Comparison of ENCODE assay signal across 20 mouse cellular contexts in genomic region chr5:33435151-33435550, GRCm38 (mm10). TPM values are rescaled to one million over a fixed set of nuclear protein-coding genes. Genes with fewer than 3 reads are reported as not detected.
DNase-seq lines count a peak whose midpoint lies in the region; ATAC-seq lines count a peak whose summit lies in the region.
"Had no signal": no experiment of that assay in that cellular context is flagged by ENCODE, and none has a peak within 500 bp of the region (broad histone marks: within the 10 kb centered on the region; RNA-seq: fewer than 3 reads in every experiment).

No protein-coding gene starts in this region.

- no peaks in the 10 kb centered on the region for H3K36me3 ChIP-seq in embryonic facial prominence, embryonic 13.5 days
- no peaks in the 10 kb centered on the region for H3K36me3 ChIP-seq in embryonic facial prominence, embryonic 10.5 days (replicated peaks)
- H3K36me3 ChIP-seq in kidney, embryonic 15.5 days = no peaks in the 10 kb centered on the region
- H3K36me3 ChIP-seq in neural tube, embryonic 14.5 days (ENCODE audit: control insufficient read depth, insufficient read depth, low read length) = no peaks in the 10 kb centered on the region
- H3K36me3 ChIP-seq: liver, embryonic 12.5 days; neural tube, embryonic 12.5 days had no signal

- H3K27me3 ChIP-seq in embryonic facial prominence, embryonic 13.5 days = peaks cover 98% of the 10 kb centered on the region
- peaks cover 100% of the 10 kb centered on the region for H3K27me3 ChIP-seq in embryonic facial prominence, embryonic 10.5 days (replicated peaks; ENCODE audit: low read depth, poor library complexity, severe bottlenecking)
- peaks cover 98% of the 10 kb centered on the region for H3K27me3 ChIP-seq in kidney, embryonic 15.5 days
- H3K27me3 ChIP-seq in neural tube, embryonic 14.5 days (ENCODE audit: control insufficient read depth, insufficient read depth, low read length) = peaks cover 65% of the 10 kb centered on the region

- ATAC-seq in embryonic facial prominence, embryonic 13.5 days (ENCODE audit: insufficient number of reproducible peaks, insufficient read depth, low FRiP score, low TSS enrichment, low read depth) = no peak
- ATAC-seq in kidney, embryonic 15.5 days (replicated peaks; ENCODE audit: low FRiP score) = no peak
- no peak for ATAC-seq in neural tube, embryonic 14.5 days (ENCODE audit: low read depth)
- ATAC-seq: intestine, postnatal 0 days; liver, embryonic 12.5 days had no signal

- WGBS in embryonic facial prominence, embryonic 13.5 days = 1% methylated on average over 26 of the region's 26 CpGs
- 2% methylated on average over 26 of the region's 26 CpGs for WGBS in embryonic facial prominence, embryonic 10.5 days
- WGBS in kidney, embryonic 15.5 days = under 1% methylated on average over 26 of the region's 26 CpGs
- 1% methylated on average over 26 of the region's 26 CpGs for WGBS in neural tube, embryonic 14.5 days

- H3K4me1 ChIP-seq in embryonic facial prominence, embryonic 13.5 days = peaks cover 43% of the 10 kb centered on the region
- H3K4me1 ChIP-seq in embryonic facial prominence, embryonic 10.5 days = peaks cover 50% of the 10 kb centered on the region
- H3K4me1 ChIP-seq in kidney, embryonic 15.5 days = peaks cover 49% of the 10 kb centered on the region
- peaks cover 18% of the 10 kb centered on the region for H3K4me1 ChIP-seq in neural tube, embryonic 14.5 days (ENCODE audit: control insufficient read depth, insufficient read depth, low read length)

- H3K9me3 ChIP-seq in embryonic facial prominence, embryonic 13.5 days = no peaks in the 10 kb centered on the region
- H3K9me3 ChIP-seq in embryonic facial prominence, embryonic 10.5 days = no peaks in the 10 kb centered on the region
- H3K9me3 ChIP-seq in kidney, embryonic 15.5 days (replicated peaks) = no peaks in the 10 kb centered on the region
- H3K9me3 ChIP-seq in neural tube, embryonic 14.5 days (ENCODE audit: control insufficient read depth, low read length) = no peaks in the 10 kb centered on the region
- H3K9me3 ChIP-seq: forebrain, embryonic 13.5 days; liver, embryonic 12.5 days; neural tube, embryonic 12.5 days had no signal

- no peak overlapping the region for H3K27ac ChIP-seq in embryonic facial prominence, embryonic 13.5 days
- H3K27ac ChIP-seq in embryonic facial prominence, embryonic 10.5 days (replicated peaks) = no peak overlapping the region
- no peak overlapping the region for H3K27ac ChIP-seq in kidney, embryonic 15.5 days
- no peak overlapping the region for H3K27ac ChIP-seq in neural tube, embryonic 14.5 days (ENCODE audit: low read depth, low read length)
- H3K27ac ChIP-seq: forebrain, embryonic 13.5 days; liver, embryonic 12.5 days; neural tube, embryonic 12.5 days had no signal

- H3K4me3 ChIP-seq in embryonic facial prominence, embryonic 13.5 days = 0 out of 2 replicates have a peak overlapping the region, but pooled peaks have one; percentile 35
- no peak overlapping the region for H3K4me3 ChIP-seq in embryonic facial prominence, embryonic 10.5 days
- 0 out of 2 replicates have a peak overlapping the region, but pooled peaks have one; percentile 32 for H3K4me3 ChIP-seq in kidney, embryonic 15.5 days (replicated peaks)
- no peak overlapping the region for H3K4me3 ChIP-seq in neural tube, embryonic 14.5 days (ENCODE audit: low read depth, low read length)

- no peak overlapping the region for H3K9ac ChIP-seq in embryonic facial prominence, embryonic 13.5 days
- H3K9ac ChIP-seq in kidney, embryonic 15.5 days = no peak overlapping the region
- no peak overlapping the region for H3K9ac ChIP-seq in neural tube, embryonic 14.5 days (replicated peaks; ENCODE audit: low read depth, low read length)
- H3K9ac ChIP-seq: forebrain, embryonic 13.5 days; liver, embryonic 12.5 days; lung, embryonic 14.5 days had no signal

- H3K4me2 ChIP-seq in embryonic facial prominence, embryonic 13.5 days = 0 out of 2 replicates have a peak overlapping the region, but pooled peaks have one; percentile 56
- peak overlapping the region; percentile 54; the same call in 1 of the 2 replicates for H3K4me2 ChIP-seq in kidney, embryonic 15.5 days
- H3K4me2 ChIP-seq in neural tube, embryonic 14.5 days (ENCODE audit: low read depth, low read length) = 0 out of 2 replicates have a peak overlapping the region, but pooled peaks have one; percentile 11

- DNase-seq in embryonic facial prominence, embryonic 10.5 days (ENCODE audit: low spot score) = no peak
- DNase-seq in kidney, adult 11 months = no peak
- DNase-seq in embryo, embryonic 10.5 days (ENCODE audit: low spot score) = peak; percentile 33
- DNase-seq in kidney, adult 18-20 months = no peak
- no peak for DNase-seq in kidney, adult 9 months
- DNase-seq: adrenal gland, adult 8-10 months; cerebellum, adult 11 months; lung, embryonic 14.5 days; right cerebral cortex, postnatal 25 days; thymus, postnatal 25 days had no signal

RNA-seq across cellular contexts. Expression of gene Nkx1-1, which starts 1.4 kb away (rescaled TPM):
- not detected in 2 replicates for polyA plus RNA-seq in embryonic facial prominence, embryonic 13.5 days (2015; fragmentation: Nextera tagmentation; extraction: Ambion mirVana)
- not detected in 2 replicates for polyA plus RNA-seq in embryonic facial prominence, embryonic 10.5 days (2016; fragmentation: Nextera tagmentation; extraction: Ambion mirVana)
- polyA plus RNA-seq in kidney, embryonic 15.5 days (2015; fragmentation: Nextera tagmentation; extraction: Ambion mirVana) = not detected in 2 replicates
- polyA plus RNA-seq in neural tube, embryonic 14.5 days (2014; fragmentation: Nextera tagmentation; extraction: Ambion mirVana) = 0.44 and 0.74 TPM in 2 replicates
- polyA plus RNA-seq: forebrain, embryonic 13.5 days; gonadal fat pad, adult 2 months; heart, embryonic 11.5 days; intestine, postnatal 0 days; large intestine, adult 2 months; liver, embryonic 12.5 days; lung, embryonic 14.5 days had no signal

RNA-seq across cellular contexts. Expression of gene Uvssa, which starts 56.8 kb away (rescaled TPM):
- 10.7 and 13.3 TPM in 2 replicates for polyA plus RNA-seq in embryonic facial prominence, embryonic 13.5 days (2015; fragmentation: Nextera tagmentation; extraction: Ambion mirVana)
- 7.7 and 8.8 TPM in 2 replicates for polyA plus RNA-seq in embryonic facial prominence, embryonic 10.5 days (2016; fragmentation: Nextera tagmentation; extraction: Ambion mirVana)
- 8.5 and 9.4 TPM in 2 replicates for polyA plus RNA-seq in kidney, embryonic 15.5 days (2015; fragmentation: Nextera tagmentation; extraction: Ambion mirVana)
- 8.7 and 9.0 TPM in 2 replicates for polyA plus RNA-seq in neural tube, embryonic 14.5 days (2014; fragmentation: Nextera tagmentation; extraction: Ambion mirVana)

Comparison
In these comparisons a context has a peak if more than half of its experiments do, and no peak if none do; other contexts are left out.
1. H3K4me3 ChIP-seq: peak in embryonic facial prominence, embryonic 13.5 days (single experiment) and kidney, embryonic 15.5 days (single experiment); none in embryonic facial prominence, embryonic 10.5 days (single experiment) and neural tube, embryonic 14.5 days (single experiment).
2. Peak in every context shown above with its lines, with median percentiles within 50 percentile points of each other: H3K4me2 ChIP-seq.